Mouse (Mus musculus) forebrain, embryonic 11.5 days (tissue): ENCODE measurements around the gene Rtkn2. TPM values are rescaled to one million over a fixed set of nuclear protein-coding genes. Genes with fewer than 3 reads are reported as not detected.

Experiments
- ATAC-seq: fragments of 200-750 bp; cut with Nextera tagmentation; replicated peaks from 2 replicates; pipeline ENCODE4 v1.8.0; 2017; ENCODE audit warnings: moderate TSS enrichment; ENCODE audit not compliant: low FRiP score
- DNase-seq: peaks from one replicate; pipeline ENCODE4 v3.0.0-alpha.2; 2017; ENCODE audit warnings: low spot score
- H3K27ac ChIP-seq: fragments of 300-500 bp; sonication (generic); 2 replicates; pipeline ENCODE4 v1.5.1; 2014; ENCODE audit warnings: low read depth, low read length
- H3K27me3 ChIP-seq: fragments of 300-500 bp; sonication (generic); 2 replicates; pipeline ENCODE4 v1.6.1; 2014; ENCODE audit warnings: mild to moderate bottlenecking, low read length, mixed read lengths; ENCODE audit not compliant: control insufficient read depth, insufficient read depth
- H3K36me3 ChIP-seq: fragments of 300-500 bp; sonication (generic); 2 replicates; pipeline ENCODE4 v1.6.1; 2014; ENCODE audit warnings: mild to moderate bottlenecking, low read length, moderate library complexity, mixed read lengths; ENCODE audit not compliant: control insufficient read depth, insufficient read depth
- H3K4me1 ChIP-seq: fragments of 300-500 bp; sonication (generic); replicated peaks from 2 replicates; pipeline ENCODE4 v1.6.1; 2014; ENCODE audit warnings: low read length, mixed read lengths; ENCODE audit not compliant: control insufficient read depth, insufficient read depth
- H3K4me2 ChIP-seq: fragments of 300-500 bp; sonication (generic); 2 replicates; pipeline ENCODE4 v1.6.1; 2014; ENCODE audit warnings: low read depth, mild to moderate bottlenecking, low read length, moderate library complexity, mixed read lengths; ENCODE audit not compliant: severe bottlenecking
- H3K4me3 ChIP-seq: fragments of 300-500 bp; sonication (generic); 2 replicates; pipeline ENCODE4 v1.5.1; 2014; ENCODE audit warnings: low read depth, low read length
- H3K9ac ChIP-seq: fragments of 300-500 bp; sonication (generic); 2 replicates; pipeline ENCODE4 v1.6.1; 2014; ENCODE audit warnings: low read length
- H3K9me3 ChIP-seq: fragments of 300-500 bp; sonication (generic); 2 replicates; pipeline ENCODE4 v1.6.1; 2016; ENCODE audit warnings: low read length, mixed read lengths; ENCODE audit not compliant: control insufficient read depth
- WGBS: fragments of 180-500 bp; shearing (Covaris S2); extraction: QIAGEN DNeasy Blood & Tissue Kit; methylation state at CpG from one replicate; pipeline ENCODE4 v1.1.7; 2014; 5-methylcytosine and 5-hydroxymethylcytosine counted together
- polyA plus RNA-seq: library from polyadenylated mRNA; unstranded; fragments of >200 nt; fragmentation: Nextera tagmentation; extraction: Ambion mirVana; gene quantifications from 2 replicates; pipeline ENCODE4 v1.2.1, GENCODE M21; 2014

Rtkn2 gene
- polyA plus RNA-seq, 1 experiment from 2014 or later: 28.5 TPM

GRCm38 (mm10) chr10:67971166-67971796 lies 8.1 kb upstream of the Rtkn2 start:
- no peaks in the 10 kb centered on the region for H3K4me1 ChIP-seq
- DNase-seq (no peak), ATAC-seq (no peak)
- H3K9me3 ChIP-seq: no peaks in the 10 kb centered on the region
- no peaks in the 10 kb centered on the region for H3K36me3 ChIP-seq
- no peak overlapping the region for H3K27ac ChIP-seq
- H3K4me3 ChIP-seq: no peak overlapping the region
- no peaks in the 10 kb centered on the region for H3K27me3 ChIP-seq
- WGBS: 74% methylated on average over 11 of the region's 11 CpGs
- no peak overlapping the region for H3K4me2 ChIP-seq
- no peak overlapping the region for H3K9ac ChIP-seq

DNA sequence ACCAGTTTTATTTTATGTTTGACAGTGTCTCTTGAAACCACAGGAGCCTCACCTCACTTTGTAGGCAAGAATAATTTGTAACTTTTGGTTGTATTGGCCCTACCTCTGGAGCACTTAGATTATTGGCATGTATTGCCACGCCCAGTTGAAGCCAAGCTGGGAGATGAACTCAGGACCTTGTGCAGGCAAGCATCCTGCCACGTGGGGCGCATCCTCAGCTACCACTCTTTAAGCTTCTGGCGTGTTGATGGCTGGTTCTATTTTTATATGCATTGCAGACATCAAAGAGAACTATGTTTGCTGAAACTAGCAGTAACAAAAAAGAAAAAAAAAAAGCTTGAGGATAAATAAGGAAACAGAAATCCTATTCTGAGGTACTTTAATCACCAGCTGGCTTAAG lies 2.1 kb upstream of the Rtkn2 start:
- DNase-seq (no peak), ATAC-seq (no peak)
- no peak overlapping the region for H3K4me2 ChIP-seq
- H3K4me3 ChIP-seq: no peak overlapping the region
- no peak overlapping the region for H3K9ac ChIP-seq
- H3K4me1 ChIP-seq: no peaks in the 10 kb centered on the region
- no peaks in the 10 kb centered on the region for H3K27me3 ChIP-seq
- 66% methylated on average over 4 of the region's 4 CpGs for WGBS
- no peaks in the 10 kb centered on the region for H3K9me3 ChIP-seq
- no peaks in the 10 kb centered on the region for H3K36me3 ChIP-seq
- H3K27ac ChIP-seq: no peak overlapping the region

GRCm38 (mm10) chr10:67983776-67984175 lies 4.4 kb downstream of the Rtkn2 start:
- Histone ChIP-seq H3K4me1 (no peaks in the 10 kb centered on the region), H3K27ac (no peak overlapping the region), H3K4me2 (no peak overlapping the region), H3K36me3 (no peaks in the 10 kb centered on the region; the same call in 1 of the 2 replicates), H3K9ac (no peak overlapping the region), H3K4me3 (no peak overlapping the region), H3K27me3 (no peaks in the 10 kb centered on the region), H3K9me3 (no peaks in the 10 kb centered on the region)
- DNase-seq: no peak
- 91% methylated on average over 8 of the region's 8 CpGs for WGBS
- no peak for ATAC-seq

- no peak overlapping the region for H3K4me3 ChIP-seq
- H3K27me3 ChIP-seq: no peaks in the 10 kb centered on the region
- H3K9me3 ChIP-seq: no peaks in the 10 kb centered on the region
- H3K4me1 ChIP-seq: no peaks in the 10 kb centered on the region
- DNase-seq: no peak
- H3K9ac ChIP-seq: no peak overlapping the region
- 56% methylated on average over 13 of the region's 13 CpGs for WGBS
- H3K4me2 ChIP-seq: no peak overlapping the region
- ATAC-seq: peak; percentile 63
- H3K36me3 ChIP-seq: no peaks in the 10 kb centered on the region; the same call in 1 of the 2 replicates
- H3K27ac ChIP-seq: no peak overlapping the region
These were observed 5.0 kb downstream of the Rtkn2 start for GRCm38 (mm10) chr10:67984271-67984943.

DNA sequence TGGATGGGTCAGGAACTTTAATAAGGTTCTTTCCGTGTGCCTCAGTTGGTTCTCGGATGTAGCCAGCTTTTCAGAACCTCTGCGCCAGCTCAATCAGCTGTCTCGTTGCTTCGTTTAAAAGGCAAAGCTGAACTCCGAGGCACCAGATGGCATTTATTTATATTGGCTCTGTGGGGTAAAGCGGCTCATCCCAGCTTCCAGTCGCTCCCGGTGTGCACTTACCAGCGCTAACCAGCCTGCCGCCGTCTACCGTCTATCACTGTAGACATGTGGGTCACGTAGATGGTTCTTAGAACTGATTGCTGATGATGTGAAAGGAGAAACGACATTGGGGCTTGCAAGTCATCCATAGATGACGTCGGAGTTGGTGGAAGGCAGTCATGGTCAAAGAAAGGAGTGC lies 5.7 kb downstream of the Rtkn2 start:
- Histone ChIP-seq H3K4me1 (no peaks in the 10 kb centered on the region), H3K4me2 (no peak overlapping the region), H3K27ac (no peak overlapping the region), H3K27me3 (no peaks in the 10 kb centered on the region), H3K4me3 (no peak overlapping the region), H3K36me3 (no peaks in the 10 kb centered on the region; the same call in 1 of the 2 replicates), H3K9ac (no peak overlapping the region), H3K9me3 (no peaks in the 10 kb centered on the region)
- DNase-seq (no peak), ATAC-seq (no peak)
- 93% methylated on average over 17 of the region's 17 CpGs for WGBS

DNA sequence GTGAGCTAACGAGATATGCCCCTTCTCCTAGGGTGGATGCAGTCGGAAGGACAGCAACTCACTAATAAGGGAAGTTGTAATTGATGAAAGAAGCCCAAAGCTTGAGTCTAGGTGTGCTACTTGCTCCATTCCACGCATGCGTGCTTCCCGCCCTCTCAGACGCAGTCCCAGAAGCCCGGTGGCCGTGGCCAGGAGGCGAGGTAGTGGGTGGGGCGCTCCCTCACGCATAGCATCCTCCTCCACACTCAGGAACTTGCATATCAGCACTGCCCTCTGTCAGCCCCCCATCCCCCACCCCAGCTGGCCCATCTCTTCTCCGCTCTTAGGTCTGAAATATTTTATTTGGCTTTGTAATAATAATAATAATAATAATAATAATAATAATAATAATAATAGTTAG lies 16.0 kb downstream of the Rtkn2 start:
- no peaks in the 10 kb centered on the region for H3K27me3 ChIP-seq
- peaks cover 5% of the 10 kb centered on the region; the same call in 1 of the 2 replicates for H3K36me3 ChIP-seq
- 0 out of 2 replicates have a peak, but pooled peaks cover 2% of the 10 kb centered on the region for H3K4me1 ChIP-seq
- no peak overlapping the region for H3K27ac ChIP-seq
- DNase-seq: no peak
- H3K9ac ChIP-seq: no peak overlapping the region
- WGBS: 66% methylated on average over 12 of the region's 12 CpGs
- ATAC-seq: no peak
- H3K9me3 ChIP-seq: no peaks in the 10 kb centered on the region; the same call in 1 of the 2 replicates
- no peak overlapping the region for H3K4me3 ChIP-seq
- no peak overlapping the region for H3K4me2 ChIP-seq

GRCm38 (mm10) chr10:67996171-67996570 lies 16.8 kb downstream of the Rtkn2 start:
- Histone ChIP-seq H3K4me3 (no peak overlapping the region), H3K27me3 (no peaks in the 10 kb centered on the region), H3K9me3 (no peaks in the 10 kb centered on the region; the same call in 1 of the 2 replicates), H3K4me1 (0 out of 2 replicates have a peak, but pooled peaks cover 2% of the 10 kb centered on the region), H3K27ac (no peak overlapping the region), H3K4me2 (no peak overlapping the region), H3K36me3 (peaks cover under 1% of the 10 kb centered on the region; the same call in 1 of the 2 replicates), H3K9ac (no peak overlapping the region)
- DNase-seq (no peak), ATAC-seq (no peak)
- 0% methylated on average over 1 of the region's 1 CpGs for WGBS

- H3K9me3 ChIP-seq: no peaks in the 10 kb centered on the region
- H3K27me3 ChIP-seq: no peaks in the 10 kb centered on the region
- H3K9ac ChIP-seq: no peak overlapping the region
- H3K4me2 ChIP-seq: no peak overlapping the region
- ATAC-seq: 0 out of 2 replicates have a peak, but pooled peaks have one; percentile 56
- no peak overlapping the region for H3K4me3 ChIP-seq
- 0 out of 2 replicates have a peak, but pooled peaks cover 2% of the 10 kb centered on the region for H3K4me1 ChIP-seq
- 45% methylated on average over 13 of the region's 13 CpGs for WGBS
- peaks cover 3% of the 10 kb centered on the region; the same call in 1 of the 2 replicates for H3K36me3 ChIP-seq
- DNase-seq: peak; percentile 87
- no peak overlapping the region for H3K27ac ChIP-seq
These were observed 18.8 kb downstream of the Rtkn2 start for GRCm38 (mm10) chr10:67998116-67998635.
